Mouse (Mus musculus) heart, adult 2 months (tissue): ENCODE data around the gene Tcf7l2.

Experiments used
- EP300 ChIP-seq: fragments of 200-500 bp; IDR thresholded peaks from 2 replicates; pipeline ENCODE4 v1.6.1; 2011; ENCODE audit warnings: low read depth, low read length, control low read depth; ENCODE audit not compliant: insufficient read depth
- POLR2A ChIP-seq: fragments of 200-500 bp; IDR thresholded peaks from 2 replicates; pipeline ENCODE4 v1.6.1; 2011; ENCODE audit warnings: mild to moderate bottlenecking, low read depth, low read length, control low read depth; ENCODE audit not compliant: insufficient read depth

DNA sequence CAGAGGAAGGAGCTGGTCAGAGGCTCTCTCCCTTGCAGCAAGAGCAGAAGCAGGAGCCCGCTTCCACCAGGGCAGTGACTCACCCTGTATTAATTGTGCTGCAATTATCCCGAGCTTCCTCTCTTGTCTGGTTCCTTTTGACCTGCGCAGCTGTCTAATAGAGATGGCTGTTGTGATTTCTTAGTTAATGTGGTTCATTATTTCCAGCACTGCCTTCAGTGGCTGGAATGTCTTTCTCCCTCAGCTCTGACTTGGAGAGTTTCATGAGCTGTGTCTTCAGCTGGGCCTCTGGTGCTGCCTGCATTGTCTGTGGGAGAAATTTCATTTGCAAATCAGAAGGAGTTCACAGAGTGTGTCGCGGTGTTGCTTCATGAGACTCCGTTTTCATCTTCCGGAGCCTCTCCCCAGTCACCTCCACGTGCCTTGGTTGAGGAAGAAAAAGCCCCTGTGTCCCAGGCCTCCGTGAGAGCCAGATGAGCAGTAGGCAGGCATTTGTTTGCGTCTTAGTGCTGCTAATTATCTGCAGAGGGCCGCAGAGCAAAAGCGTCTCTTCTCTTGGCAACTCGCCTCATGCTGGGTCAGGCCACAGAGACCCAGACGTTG lies 228.4 kb downstream of the Tcf7l2 start:
- no peak for TF ChIP-seq POLR2A
- TF ChIP-seq EP300: no peak
